Mouse (Mus musculus) bone marrow, adult 2 months (tissue): ENCODE measurements around the gene Gna11. TPM values are rescaled to one million over a fixed set of nuclear protein-coding genes. Genes with fewer than 3 reads are reported as not detected.

Experiments
- H3K27ac ChIP-seq: fragments of 200-500 bp; 2 replicates; pipeline ENCODE4 v1.5.1; 2012; ENCODE audit warnings: low read depth, mild to moderate bottlenecking, control low read depth, inconsistent platforms, low read length; ENCODE audit not compliant: control insufficient read depth, poor library complexity, insufficient read depth
- H3K4me1 ChIP-seq: fragments of 200-500 bp; 2 replicates; pipeline ENCODE4 v1.6.1; 2011; ENCODE audit warnings: low read length; ENCODE audit not compliant: control insufficient read depth, insufficient read depth
- H3K4me3 ChIP-seq: fragments of 200-500 bp; replicated peaks from 2 replicates; pipeline ENCODE3; 2011; ENCODE audit warnings: mild to moderate bottlenecking, low read depth, low read length, control low read depth; ENCODE audit not compliant: control insufficient read depth
- CTCF ChIP-seq: fragments of 200-500 bp; IDR thresholded peaks from 2 replicates; pipeline ENCODE4 v1.5.1; 2011; ENCODE audit warnings: low read length, control low read depth; ENCODE audit not compliant: control insufficient read depth, insufficient read depth
- POLR2A ChIP-seq: fragments of 200-500 bp; IDR thresholded peaks from 2 replicates; pipeline ENCODE4 v1.6.1; 2011; ENCODE audit warnings: low read depth, mild to moderate bottlenecking, control low read depth, low read length, borderline replicate concordance; ENCODE audit not compliant: control insufficient read depth
- WGBS: fragments of 180-500 bp; shearing (Covaris S2); methylation state at CpG from one replicate; pipeline ENCODE4 v1.1.7; 2018; 5-methylcytosine and 5-hydroxymethylcytosine counted together
- polyA plus RNA-seq: library from polyadenylated mRNA; stranded (reverse); fragments of >200 nt; gene quantifications from 2 replicates; pipeline ENCODE4 v1.2.4, GENCODE M21; 2011; ENCODE audit warnings: low replicate concordance; ENCODE audit not compliant: missing spikeins, insufficient read depth, insufficient read length

Gna11 gene
- polyA plus RNA-seq, 1 experiment: 23.8 TPM

- H3K27ac ChIP-seq: peak overlapping the region; percentile 65
- 72% methylated on average over 8 of the region's 8 CpGs for WGBS
- H3K4me3 ChIP-seq: peak overlapping the region; percentile 10
- TF ChIP-seq CTCF (peak; percentile 77), POLR2A (no peak)
- H3K4me1 ChIP-seq: no peaks in the 10 kb centered on the region; the same call in 1 of the 2 replicates
Observed at GRCm38 (mm10) chr10:81493601-81494220, 51.3 kb downstream of the Gna11 start.

GRCm38 (mm10) chr10:81492606-81493240, 52.3 kb downstream of the Gna11 start:
- TF ChIP-seq POLR2A (no peak; the same call in 1 of the 2 replicates), CTCF (no peak)
- no peaks in the 10 kb centered on the region; the same call in 1 of the 2 replicates for H3K4me1 ChIP-seq
- whole genome bisulfite sequencing: 89% methylated on average over 11 of the region's 11 CpGs
- no peak overlapping the region for H3K4me3 ChIP-seq
- no peak overlapping the region; the same call in 1 of the 2 replicates for H3K27ac ChIP-seq

- 85% methylated on average over 9 of the region's 9 CpGs for whole genome bisulfite sequencing
- H3K4me1 ChIP-seq: no peaks in the 10 kb centered on the region; the same call in 1 of the 2 replicates
- H3K4me3 ChIP-seq: no peak overlapping the region
- H3K27ac ChIP-seq: no peak overlapping the region
- no peak for TF ChIP-seq POLR2A
- TF ChIP-seq CTCF: no peak
Observed at GRCm38 (mm10) chr10:81491018-81491417, 54.0 kb downstream of the Gna11 start.

- WGBS: 93% methylated on average over 14 of the region's 14 CpGs
- Histone ChIP-seq H3K4me1 (no peaks in the 10 kb centered on the region; the same call in 1 of the 2 replicates), H3K4me3 (no peak overlapping the region), H3K27ac (no peak overlapping the region)
- TF ChIP-seq CTCF (no peak), POLR2A (no peak)
Observed at GRCm38 (mm10) chr10:81489941-81490340, 55.0 kb downstream of the Gna11 start.

- 92% methylated on average over 11 of the region's 11 CpGs for WGBS
- TF ChIP-seq CTCF: no peak
- TF ChIP-seq POLR2A: no peak
Observed at GRCm38 (mm10) chr10:81488081-81488480, 56.9 kb downstream of the Gna11 start.

GRCm38 (mm10) chr10:81486496-81486895, 58.5 kb downstream of the Gna11 start:
- WGBS: 80% methylated on average over 10 of the region's 10 CpGs

More at GRCm38 (mm10) chr10:81488081-81488480, 56.9 kb downstream of the Gna11 start:
- Histone ChIP-seq H3K4me3 (no peak overlapping the region), H3K27ac (no peak overlapping the region), H3K4me1 (no peaks in the 10 kb centered on the region)

GRCm38 (mm10) chr10:81485479-81486018, 59.4 kb downstream of the Gna11 start:
- Histone ChIP-seq H3K27ac (0 out of 2 replicates have a peak overlapping the region, but pooled peaks have one; percentile 2), H3K4me3 (no peak overlapping the region), H3K4me1 (peaks cover 2% of the 10 kb centered on the region)
- WGBS: 62% methylated on average over 7 of the region's 7 CpGs
- TF ChIP-seq POLR2A (no peak), CTCF (no peak)

More at GRCm38 (mm10) chr10:81486496-81486895, 58.5 kb downstream of the Gna11 start:
- TF ChIP-seq POLR2A (no peak), CTCF (no peak)
- Histone ChIP-seq H3K4me3 (no peak overlapping the region), H3K27ac (no peak overlapping the region), H3K4me1 (peaks cover 2% of the 10 kb centered on the region)

GRCm38 (mm10) chr10:81485060-81485449, 59.9 kb downstream of the Gna11 start:
- Histone ChIP-seq H3K4me3 (no peak overlapping the region), H3K27ac (no peak overlapping the region), H3K4me1 (peaks cover 2% of the 10 kb centered on the region)
- no peak for TF ChIP-seq POLR2A
- peak; percentile 55 for TF ChIP-seq CTCF
- 2% methylated on average over 2 of the region's 2 CpGs for WGBS
